Mouse (Mus musculus) right cerebral cortex, postnatal 25 days (tissue): ENCODE measurements around the gene Vmn2r115.
"Not testable (repeated sequence)": the region's sequence is repeated elsewhere in the genome, so short reads cannot be mapped to it uniquely, and the experiment has no call there.

Source experiments
- DNase-seq: peaks from one replicate; pipeline ENCODE4 v3.0.0; 2022

The Vmn2r115 gene

DNA sequence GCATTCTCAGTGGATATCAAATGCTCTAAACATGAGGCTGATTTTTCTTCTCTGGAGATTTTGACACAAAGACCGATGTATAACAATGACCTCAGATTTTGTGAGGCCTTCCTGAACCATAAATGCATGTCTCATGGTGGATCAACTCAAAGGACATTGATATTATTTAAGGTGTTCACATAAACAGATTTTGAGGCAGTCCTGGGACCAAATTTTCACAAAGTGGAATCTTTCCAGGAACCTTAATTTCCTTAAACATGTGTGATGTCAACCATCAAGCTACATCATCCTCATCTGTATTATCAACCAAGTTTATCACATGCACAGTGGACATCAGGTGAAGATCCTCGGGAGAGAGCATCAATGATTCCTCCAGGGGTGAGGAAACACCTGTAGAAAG lies at the start of gene Vmn2r115:
TSS of gene Vmn2r115 (plus strand) at position 301 of the 400 bp plus-strand sequence.
- not testable (repeated sequence) for DNase-seq

DNA sequence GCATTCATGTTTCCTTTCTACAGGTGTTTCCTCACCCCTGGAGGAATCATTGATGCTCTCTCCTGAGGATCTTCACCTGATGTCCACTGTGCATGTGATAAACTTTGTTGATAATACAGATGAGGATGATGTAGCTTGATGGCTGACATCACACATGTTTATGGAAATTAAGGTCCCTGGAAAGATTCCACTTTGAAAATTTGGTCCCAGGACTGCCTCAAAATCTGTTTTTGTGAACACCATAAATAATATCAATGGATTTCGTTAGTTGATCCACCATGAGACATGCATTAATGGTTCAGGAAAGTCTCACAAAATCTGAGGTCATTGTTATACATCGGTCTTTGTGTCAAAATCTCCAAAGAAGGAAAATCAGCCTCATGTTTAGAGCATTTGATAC lies 31.1 kb upstream of the Vmn2r115 start, which contains the start of gene Vmn2r114:
TSS of gene Vmn2r114 (minus strand) at position 101 of the 400 bp plus-strand sequence.
- not testable (repeated sequence) for DNase-seq

DNA sequence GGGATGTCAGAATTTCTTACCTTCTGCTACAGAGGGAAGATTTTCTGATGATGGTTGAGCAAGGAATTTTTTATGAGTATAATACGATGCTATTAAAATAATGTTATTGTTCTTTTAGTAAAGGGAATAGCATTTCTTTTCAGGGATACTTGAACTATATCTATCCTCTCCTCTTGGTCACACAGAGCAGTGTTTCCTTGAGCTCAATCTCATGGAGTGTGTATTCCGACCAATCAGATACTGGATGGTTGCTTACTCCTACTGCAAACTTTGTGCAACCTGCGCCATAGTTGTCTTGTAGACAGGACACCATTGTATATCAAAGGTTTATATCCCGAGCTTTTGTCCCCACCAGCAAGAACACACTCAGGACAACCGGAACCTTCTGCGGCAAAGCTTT lies 12.9 kb upstream of the Vmn2r115 start:
- DNase-seq: no peak

DNA sequence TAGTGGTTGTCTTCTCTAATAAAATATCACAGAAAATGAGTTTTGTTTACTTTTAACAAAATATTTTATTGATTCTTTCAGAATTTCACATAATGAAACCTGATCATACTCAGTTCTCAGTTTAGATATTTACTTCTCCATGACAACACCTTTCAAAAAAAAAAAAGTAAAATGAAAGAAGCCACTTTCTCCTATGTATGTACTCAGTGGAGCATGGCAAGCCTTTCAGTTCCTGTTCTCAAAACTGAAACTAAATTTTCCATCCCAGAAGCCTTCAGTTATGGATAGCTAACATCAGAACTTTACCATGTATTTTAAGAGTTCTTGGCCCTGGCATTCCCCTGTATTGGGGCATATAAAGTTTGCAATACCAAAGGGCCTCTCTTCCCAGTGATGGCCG lies 8.1 kb downstream of the Vmn2r115 start:
- no peak for DNase-seq

DNA sequence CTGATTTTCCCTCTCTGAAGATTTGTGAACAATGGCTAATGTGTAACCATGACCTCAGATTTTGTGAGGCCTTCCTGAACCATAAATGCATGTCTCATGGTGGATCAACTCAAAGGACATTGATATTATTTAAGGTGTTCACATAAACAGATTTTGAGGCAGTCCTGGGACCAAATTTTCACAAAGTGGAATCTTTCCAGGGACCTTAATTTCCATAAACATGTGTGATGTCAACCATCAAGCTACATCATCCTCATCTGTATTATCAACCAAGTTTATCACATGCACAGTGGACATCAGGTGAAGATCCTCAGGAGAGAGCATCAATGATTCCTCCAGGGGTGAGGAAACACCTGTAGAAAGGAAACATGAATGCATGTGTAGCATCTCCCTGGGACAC lies 40.8 kb downstream of the Vmn2r115 start, which contains the start of gene Vmn2r116:
TSS of gene Vmn2r116 (plus strand) at position 301 of the 400 bp plus-strand sequence.
- not testable (repeated sequence) for DNase-seq
